Mouse (Mus musculus) forebrain, embryonic 13.5 days (tissue): Measurements from ENCODE around the gene Hist1h2an. TPM values are rescaled to one million over a fixed set of nuclear protein-coding genes. Genes with fewer than 3 reads are reported as not detected.
"Not testable (repeated sequence)": the region's sequence is repeated elsewhere in the genome, so short reads cannot be mapped to it uniquely, and the experiment has no call there.

Source experiments
- ATAC-seq: fragments of 200-750 bp; cut with Nextera tagmentation; 2 replicates; pipeline ENCODE4 v1.8.0; 2017
- H3K27ac ChIP-seq: fragments of 300-500 bp; sonication (generic); 2 replicates; pipeline ENCODE4 v1.5.1; 2015; ENCODE audit warnings: inconsistent platforms, mild to moderate bottlenecking, moderate library complexity
- H3K27me3 ChIP-seq: fragments of 300-500 bp; sonication (generic); 2 replicates; pipeline ENCODE4 v1.6.1; 2015; ENCODE audit warnings: mild to moderate bottlenecking, inconsistent platforms
- H3K36me3 ChIP-seq: fragments of 300-500 bp; sonication (generic); 2 replicates; pipeline ENCODE4 v1.6.1; 2015; ENCODE audit warnings: mild to moderate bottlenecking, inconsistent platforms; ENCODE audit not compliant: poor library complexity, severe bottlenecking
- H3K4me1 ChIP-seq: fragments of 300-500 bp; sonication (generic); 2 replicates; pipeline ENCODE4 v1.6.1; 2015; ENCODE audit warnings: inconsistent platforms
- H3K4me2 ChIP-seq: fragments of 300-500 bp; sonication (generic); 2 replicates; pipeline ENCODE4 v1.6.1; 2015; ENCODE audit warnings: inconsistent platforms, mild to moderate bottlenecking, moderate library complexity
- H3K4me3 ChIP-seq: fragments of 300-500 bp; sonication (generic); 2 replicates; pipeline ENCODE4 v1.5.1; 2015; ENCODE audit warnings: mild to moderate bottlenecking, inconsistent platforms
- H3K9ac ChIP-seq: fragments of 300-500 bp; sonication (generic); 2 replicates; pipeline ENCODE4 v1.6.1; 2015; ENCODE audit warnings: mild to moderate bottlenecking, inconsistent platforms
- H3K9me3 ChIP-seq: fragments of 300-500 bp; sonication (generic); replicated peaks from 2 replicates; pipeline ENCODE4 v1.6.1; 2016; ENCODE audit warnings: inconsistent platforms
- WGBS: fragments of 180-500 bp; shearing (Covaris S2); methylation state at CpG from one replicate; pipeline ENCODE4 v1.1.7; 2015; 5-methylcytosine and 5-hydroxymethylcytosine counted together
- polyA plus RNA-seq: library from polyadenylated mRNA; unstranded; fragments of >200 nt; fragmentation: Nextera tagmentation; extraction: Ambion mirVana; gene quantifications from 2 replicates; pipeline ENCODE4 v1.2.1, GENCODE M21; 2015

Gene Hist1h2an
- polyA plus RNA-seq, result 12.8 and 16.1 TPM in 2 replicates

- H3K4me1 ChIP-seq, result peaks cover 50% of the 10 kb centered on the region
- WGBS, result under 1% methylated on average over 40 of the region's 63 CpGs
- H3K4me3 ChIP-seq, result peak within 1 kb of the TSS; percentile 39
- peak within 1 kb of the TSS; percentile 90 for H3K27ac ChIP-seq
- H3K36me3 ChIP-seq, H3K27me3 ChIP-seq, H3K9me3 ChIP-seq: not testable (repeated sequence)
- ATAC-seq, result peak; percentile 94
- H3K9ac ChIP-seq, result peak within 1 kb of the TSS; percentile 69
- H3K4me2 ChIP-seq, result peak within 1 kb of the TSS; percentile 62
These were observed at the start of gene Hist1h2an, which contains the start of gene Hist1h2bp for GRCm38 (mm10) chr13:21786899-21787629. Gene Hist1h2an (minus strand): TSS chr13:21787218. Gene Hist1h2bp (plus strand): TSS chr13:21787461.

- H3K36me3 ChIP-seq, H3K4me3 ChIP-seq, H3K27me3 ChIP-seq, H3K4me2 ChIP-seq, H3K4me1 ChIP-seq, H3K27ac ChIP-seq, H3K9me3 ChIP-seq, H3K9ac ChIP-seq: not testable (repeated sequence)
- no CpG with 5 or more reads among the region's 24 CpGs for WGBS
- ATAC-seq, result peak; percentile 97
These were observed 46.4 kb upstream of the Hist1h2an start, which contains the start of the genes Hist1h2ap and Hist1h2br for GRCm38 (mm10) chr13:21833461-21833860. Gene Hist1h2ap (minus strand): TSS chr13:21833507. Gene Hist1h2br (plus strand): TSS chr13:21833743.

GRCm38 (mm10) chr13:21831418-21832394, 44.7 kb upstream of the Hist1h2an start, which contains the start of gene Hist1h4n:
Gene Hist1h4n (minus strand): TSS chr13:21832196.
- H3K9ac ChIP-seq, H3K4me1 ChIP-seq, H3K27me3 ChIP-seq, H3K9me3 ChIP-seq, H3K36me3 ChIP-seq: not testable (repeated sequence)
- Histone ChIP-seq H3K27ac (peak within 1 kb of the TSS; percentile 66), H3K4me2 (peak within 1 kb of the TSS; percentile 52), H3K4me3 (peak within 1 kb of the TSS; percentile 26)
- under 1% methylated on average over 26 of the region's 58 CpGs for WGBS
- ATAC-seq, result peak; percentile 84

GRCm38 (mm10) chr13:21830344-21830743, 43.3 kb upstream of the Hist1h2an start:
- no peak for ATAC-seq
- no peak overlapping the region for H3K4me3 ChIP-seq
- H3K36me3 ChIP-seq, result peaks cover 6% of the 10 kb centered on the region; the same call in 1 of the 2 replicates
- no peak overlapping the region for H3K9ac ChIP-seq
- H3K4me1 ChIP-seq, result no peaks in the 10 kb centered on the region
- 87% methylated on average over 10 of the region's 10 CpGs for WGBS
- H3K27me3 ChIP-seq, result no peaks in the 10 kb centered on the region
- 0 out of 2 replicates have a peak overlapping the region, but pooled peaks have one; percentile 1 for H3K4me2 ChIP-seq
- no peak overlapping the region; the same call in 1 of the 2 replicates for H3K27ac ChIP-seq
- no peaks in the 10 kb centered on the region for H3K9me3 ChIP-seq

GRCm38 (mm10) chr13:21828511-21828910, 41.5 kb upstream of the Hist1h2an start:
- Histone ChIP-seq H3K36me3 (peaks cover 6% of the 10 kb centered on the region; the same call in 1 of the 2 replicates), H3K4me3 (no peak overlapping the region), H3K9me3 (no peaks in the 10 kb centered on the region), H3K9ac (no peak overlapping the region), H3K27me3 (no peaks in the 10 kb centered on the region), H3K27ac (no peak overlapping the region), H3K4me1 (no peaks in the 10 kb centered on the region), H3K4me2 (no peak overlapping the region)
- WGBS, result 82% methylated on average over 3 of the region's 3 CpGs
- ATAC-seq, result no peak

- H3K9ac ChIP-seq, H3K27ac ChIP-seq, H3K4me1 ChIP-seq, H3K4me3 ChIP-seq, H3K4me2 ChIP-seq, H3K9me3 ChIP-seq, ATAC-seq, H3K27me3 ChIP-seq, H3K36me3 ChIP-seq: not testable (repeated sequence)
- WGBS, result 70% methylated on average over 7 of the region's 16 CpGs
These were observed 33.3 kb upstream of the Hist1h2an start for GRCm38 (mm10) chr13:21820082-21820890.

GRCm38 (mm10) chr13:21812092-21812491, 25.1 kb upstream of the Hist1h2an start:
- H3K4me3 ChIP-seq, result peak overlapping the region; percentile 25
- WGBS, result under 1% methylated on average over 14 of the region's 14 CpGs
- H3K9me3 ChIP-seq, H3K9ac ChIP-seq, H3K36me3 ChIP-seq, H3K4me1 ChIP-seq, H3K27me3 ChIP-seq: not testable (repeated sequence)
- peak; percentile 46 for ATAC-seq
- H3K27ac ChIP-seq, result peak overlapping the region; percentile 40; the same call in 1 of the 2 replicates
- peak overlapping the region; percentile 51 for H3K4me2 ChIP-seq

GRCm38 (mm10) chr13:21811539-21811938, 24.5 kb upstream of the Hist1h2an start, which contains the start of gene Hist1h4m:
Gene Hist1h4m (plus strand): TSS chr13:21811746.
- Histone ChIP-seq H3K4me3 (peak within 1 kb of the TSS; percentile 25), H3K4me2 (peak within 1 kb of the TSS; percentile 51), H3K27ac (peak within 1 kb of the TSS; percentile 40; the same call in 1 of the 2 replicates)
- H3K36me3 ChIP-seq, H3K27me3 ChIP-seq, H3K9me3 ChIP-seq, H3K4me1 ChIP-seq, H3K9ac ChIP-seq: not testable (repeated sequence)
- no CpG with 5 or more reads among the region's 24 CpGs for WGBS
- ATAC-seq, result peak; percentile 67

- not testable (repeated sequence) for H3K27ac ChIP-seq, H3K4me3 ChIP-seq, H3K9ac ChIP-seq, H3K4me2 ChIP-seq, H3K4me1 ChIP-seq, H3K9me3 ChIP-seq, H3K27me3 ChIP-seq, H3K36me3 ChIP-seq
- no CpG with 5 or more reads among the region's 8 CpGs for WGBS
- peak; percentile 34 for ATAC-seq
These were observed 24.1 kb upstream of the Hist1h2an start for GRCm38 (mm10) chr13:21811074-21811473.

- not testable (repeated sequence) for H3K27ac ChIP-seq, H3K36me3 ChIP-seq, H3K4me2 ChIP-seq, H3K9ac ChIP-seq, H3K9me3 ChIP-seq, H3K4me1 ChIP-seq, H3K27me3 ChIP-seq, H3K4me3 ChIP-seq
- ATAC-seq, result peak; percentile 99
- no CpG with 5 or more reads among the region's 23 CpGs for WGBS
These were observed 23.1 kb upstream of the Hist1h2an start, which contains the start of the genes Hist1h2bq and Hist1h2ao for GRCm38 (mm10) chr13:21810073-21810472. Gene Hist1h2bq (minus strand): TSS chr13:21810197. Gene Hist1h2ao (plus strand): TSS chr13:21810465.

- ATAC-seq, result peak; percentile 83
- no CpG with 5 or more reads among the region's 4 CpGs for WGBS
These were observed 16.0 kb upstream of the Hist1h2an start for GRCm38 (mm10) chr13:21803058-21803457.

More at GRCm38 (mm10) chr13:21803058-21803457, 16.0 kb upstream of the Hist1h2an start:
- not testable (repeated sequence) for H3K4me2 ChIP-seq, H3K4me3 ChIP-seq, H3K9me3 ChIP-seq, H3K27me3 ChIP-seq, H3K27ac ChIP-seq, H3K9ac ChIP-seq, H3K4me1 ChIP-seq, H3K36me3 ChIP-seq
